Mouse (Mus musculus) right cerebral cortex, postnatal 4 days (tissue): ENCODE data around the gene Angptl4.
"Not testable (repeated sequence)": the region's sequence is repeated elsewhere in the genome, so short reads cannot be mapped to it uniquely, and the experiment has no call there.

Experiments used
- DNase-seq: peaks from one replicate; pipeline ENCODE4 v3.0.0-alpha.2; 2022

Angptl4 gene

GRCm38 (mm10) chr17:33781124-33781977, at the start of gene Angptl4:
Angptl4 (minus strand) TSS chr17:33781830.
- peak; percentile 33 for DNase-seq

DNA sequence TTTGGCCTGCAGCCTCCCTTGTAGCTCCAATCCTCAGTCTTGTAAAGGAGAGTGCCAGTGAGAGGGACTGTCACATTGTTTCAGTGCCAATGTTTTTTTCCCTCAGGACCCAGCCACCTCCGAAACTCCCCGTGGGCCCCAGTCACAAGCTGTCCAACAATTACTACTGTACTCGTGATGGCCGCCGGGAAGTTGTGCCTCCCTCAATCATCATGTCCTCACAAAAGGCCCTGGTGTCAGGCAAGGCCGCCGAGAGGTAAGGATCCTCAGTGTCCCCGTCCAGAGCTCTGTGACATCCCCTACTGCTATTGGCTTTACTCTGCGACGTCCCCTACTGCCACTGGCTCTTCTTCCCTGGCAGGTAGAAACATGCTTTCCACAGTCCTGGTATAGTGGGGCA, 47.9 kb upstream of the Angptl4 start:
- DNase-seq, result no peak

- no peak for DNase-seq
These were observed 47.3 kb upstream of the Angptl4 start for GRCm38 (mm10) chr17:33828892-33829291.

GRCm38 (mm10) chr17:33826850-33827249, 45.2 kb upstream of the Angptl4 start:
- peak; percentile 68 for DNase-seq

GRCm38 (mm10) chr17:33825462-33825861, 43.8 kb upstream of the Angptl4 start:
- no peak for DNase-seq

GRCm38 (mm10) chr17:33824997-33825330, 43.3 kb upstream of the Angptl4 start:
- DNase-seq, result not testable (repeated sequence)

DNA sequence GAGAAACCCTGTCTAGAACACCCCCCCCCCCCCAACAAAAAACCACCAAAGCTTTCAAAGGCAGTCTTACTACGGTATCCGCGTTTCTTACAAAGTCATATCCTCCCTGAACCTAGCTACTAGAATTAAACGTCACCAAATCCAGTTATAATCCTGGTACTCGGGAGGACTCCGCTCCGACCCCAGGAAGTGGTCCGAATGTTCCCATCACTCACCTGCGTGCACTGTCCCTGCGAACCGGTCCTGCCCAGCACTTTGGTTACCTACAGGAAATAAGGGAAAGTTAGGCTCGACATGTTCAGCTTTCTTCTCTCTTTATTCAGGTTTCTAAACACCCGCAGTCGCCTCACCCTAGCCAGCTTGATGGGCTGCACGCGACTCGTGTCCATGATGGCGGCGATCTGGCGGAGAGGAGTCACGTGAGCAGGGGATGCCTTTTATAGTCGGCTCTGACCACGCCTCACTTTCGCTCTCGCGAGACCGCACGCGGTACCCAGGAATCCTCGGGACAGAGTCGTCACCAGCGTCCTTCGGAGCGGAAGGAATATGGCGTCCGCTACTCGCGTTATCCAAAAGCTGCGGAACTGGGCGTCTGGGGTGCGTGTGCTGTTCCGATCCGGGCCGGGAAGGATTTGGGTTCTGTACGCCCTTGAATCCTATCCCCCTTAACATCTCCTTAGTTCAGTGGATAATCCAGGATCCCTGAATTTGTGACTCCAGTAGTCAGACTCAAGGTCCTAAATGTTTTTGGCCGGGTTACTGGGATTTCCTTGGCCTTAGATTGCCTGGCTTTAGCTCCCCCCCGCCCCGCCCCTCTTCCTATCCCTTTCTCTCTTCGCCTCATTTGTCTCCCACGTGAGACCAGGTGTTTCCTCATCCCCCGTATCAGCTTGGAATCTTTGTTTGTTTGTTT, 42.7 kb upstream of the Angptl4 start, which contains the start of the genes Rps28 and Ndufa7:
TSS of gene Rps28 (minus strand) at position 479 of the 913 bp plus-strand sequence.
TSS of gene Ndufa7 (plus strand) at position 489 of the 913 bp plus-strand sequence.
- DNase-seq, result peak; percentile 93

GRCm38 (mm10) chr17:33823171-33823570, 41.5 kb upstream of the Angptl4 start:
- DNase-seq, result not testable (repeated sequence)

DNA sequence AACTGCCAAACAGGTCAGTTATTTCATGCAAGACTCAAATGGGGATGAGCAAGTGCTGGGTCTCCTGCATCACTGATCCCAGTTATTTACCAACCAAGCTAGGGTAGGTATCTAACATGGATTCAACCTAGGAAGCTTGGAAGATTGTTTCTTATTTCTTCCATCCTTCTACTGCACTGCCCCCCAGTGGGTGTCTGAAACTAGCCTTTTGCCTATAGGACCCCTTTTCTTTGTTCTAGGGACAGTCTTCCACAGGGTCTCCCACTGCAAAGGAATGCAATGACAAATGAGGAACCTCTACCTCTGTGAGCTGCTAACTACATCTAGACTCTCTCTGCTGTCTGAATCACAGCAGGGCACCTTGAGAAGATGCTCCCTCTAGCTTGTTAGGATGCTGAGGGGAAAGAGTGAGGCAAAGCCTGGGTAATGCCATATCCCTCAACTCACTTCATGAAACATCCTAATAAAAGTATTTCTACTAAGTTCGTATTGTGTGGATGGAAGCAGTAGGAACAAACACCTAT, 40.9 kb upstream of the Angptl4 start:
- no peak for DNase-seq

DNA sequence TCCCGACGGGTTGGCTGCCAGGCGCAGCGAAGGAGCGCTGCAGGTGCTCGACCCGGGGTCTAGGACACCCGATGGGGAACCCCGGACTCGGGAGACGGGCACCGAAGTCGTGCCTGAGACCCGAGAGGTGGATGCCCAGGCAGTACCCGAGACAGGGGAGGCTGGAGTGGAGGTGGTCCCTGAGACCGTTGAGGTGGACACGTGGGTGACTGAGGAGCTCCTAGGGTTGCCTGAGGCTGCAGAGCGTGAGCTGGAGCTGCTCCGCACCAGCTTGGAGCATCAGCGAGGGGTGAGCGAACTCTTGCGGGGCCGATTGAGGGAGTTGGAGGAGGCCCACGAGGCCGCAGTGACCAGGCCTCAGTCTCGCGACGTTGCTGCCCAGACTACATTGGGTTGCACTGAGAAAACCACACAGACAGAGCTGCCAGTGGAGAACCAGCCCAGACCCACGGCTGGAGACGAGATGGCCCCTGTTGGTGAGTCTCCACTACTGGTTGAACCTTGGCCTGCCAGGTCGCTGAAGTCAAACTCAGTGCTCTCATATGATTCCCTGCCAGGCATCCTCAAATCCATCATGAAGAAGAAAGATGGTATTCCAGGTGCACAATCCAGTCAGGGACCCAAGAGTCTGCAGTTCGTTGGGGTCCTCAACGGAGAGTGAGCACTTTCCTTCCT, 36.5 kb upstream of the Angptl4 start:
- no peak for DNase-seq

DNA sequence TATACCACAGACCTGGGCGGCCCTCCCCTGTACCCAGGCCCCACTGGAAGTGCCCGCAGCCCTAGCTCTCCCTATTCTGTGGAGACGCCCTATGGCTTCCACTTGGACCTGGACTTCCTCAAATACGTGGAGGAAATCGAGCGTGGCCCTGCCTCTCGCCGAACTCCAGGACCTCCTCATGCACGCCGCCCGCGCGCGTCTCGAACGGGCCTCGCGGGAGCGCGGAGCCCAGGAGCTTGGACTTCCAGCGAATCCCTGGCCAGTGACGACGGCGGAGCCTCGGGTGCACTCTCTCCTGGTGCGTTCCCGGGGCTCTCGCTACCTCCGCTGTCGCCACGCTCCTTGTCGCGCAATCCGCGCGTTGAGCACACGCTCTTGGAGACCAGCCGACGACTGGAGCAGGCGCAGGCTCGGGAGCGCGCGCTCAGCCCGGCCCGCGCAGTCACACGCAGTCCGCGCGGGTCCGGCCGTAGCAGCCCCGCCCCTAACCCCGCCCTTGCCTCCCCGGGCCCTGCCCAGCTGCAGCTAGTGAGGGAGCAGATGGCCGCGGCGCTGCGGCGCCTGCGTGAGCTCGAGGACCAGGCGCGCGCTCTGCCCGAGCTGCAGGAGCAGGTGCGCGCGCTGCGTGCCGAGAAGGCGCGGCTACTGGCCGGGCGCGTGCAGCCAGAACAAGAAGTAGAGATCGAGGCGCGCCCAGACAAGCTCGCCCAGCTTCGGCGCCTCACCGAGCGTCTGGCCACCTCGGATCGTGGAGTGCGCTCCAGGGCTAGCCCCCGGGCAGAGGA, 35.7 kb upstream of the Angptl4 start:
- peak; percentile 90 for DNase-seq

DNA sequence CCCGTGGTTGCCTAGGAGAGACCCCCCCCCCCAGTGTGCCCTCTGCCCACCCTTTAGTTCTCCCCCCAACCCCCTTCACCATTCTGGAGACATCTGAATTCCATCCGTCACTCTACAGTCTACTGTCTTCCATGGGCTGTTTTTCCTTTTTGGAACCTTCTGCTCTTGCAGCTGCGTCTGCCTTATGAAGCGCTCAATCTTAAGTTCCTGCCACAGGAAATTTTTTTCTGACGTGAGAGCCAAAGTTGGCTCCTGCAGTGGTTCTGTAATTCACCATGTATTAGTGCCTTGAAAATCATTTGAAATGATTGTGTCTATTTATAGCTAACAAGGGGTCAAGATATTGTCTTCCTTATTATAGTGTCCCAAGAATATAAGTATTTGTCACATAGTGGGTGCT, 35.0 kb upstream of the Angptl4 start:
- DNase-seq, result no peak

- no peak for DNase-seq
These were observed 33.8 kb upstream of the Angptl4 start for GRCm38 (mm10) chr17:33815399-33815798.

DNA sequence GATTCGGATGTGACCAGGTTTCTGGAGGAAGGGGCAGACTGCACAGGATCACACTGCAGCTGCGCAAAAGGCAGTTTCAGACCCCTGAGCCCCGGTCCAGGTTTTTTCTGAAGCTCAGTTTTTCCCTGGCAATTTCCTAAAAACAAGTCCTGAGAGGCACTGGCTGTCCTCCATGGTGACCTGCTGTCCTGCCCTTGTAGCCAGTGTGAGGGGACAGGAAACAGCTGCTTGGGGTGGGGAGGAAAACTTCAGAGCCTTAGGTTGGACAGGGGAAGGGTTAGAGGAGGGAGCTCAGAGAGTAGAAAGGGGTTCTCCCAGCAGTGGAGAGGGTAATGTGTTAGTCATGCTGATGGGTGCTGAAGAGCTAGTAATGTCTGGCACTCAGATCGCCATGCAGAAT, 31.4 kb upstream of the Angptl4 start:
- no peak for DNase-seq

- DNase-seq, result no peak
These were observed 30.8 kb upstream of the Angptl4 start for GRCm38 (mm10) chr17:33812475-33812874.

- no peak for DNase-seq
These were observed 29.5 kb upstream of the Angptl4 start for GRCm38 (mm10) chr17:33811142-33811516.

DNA sequence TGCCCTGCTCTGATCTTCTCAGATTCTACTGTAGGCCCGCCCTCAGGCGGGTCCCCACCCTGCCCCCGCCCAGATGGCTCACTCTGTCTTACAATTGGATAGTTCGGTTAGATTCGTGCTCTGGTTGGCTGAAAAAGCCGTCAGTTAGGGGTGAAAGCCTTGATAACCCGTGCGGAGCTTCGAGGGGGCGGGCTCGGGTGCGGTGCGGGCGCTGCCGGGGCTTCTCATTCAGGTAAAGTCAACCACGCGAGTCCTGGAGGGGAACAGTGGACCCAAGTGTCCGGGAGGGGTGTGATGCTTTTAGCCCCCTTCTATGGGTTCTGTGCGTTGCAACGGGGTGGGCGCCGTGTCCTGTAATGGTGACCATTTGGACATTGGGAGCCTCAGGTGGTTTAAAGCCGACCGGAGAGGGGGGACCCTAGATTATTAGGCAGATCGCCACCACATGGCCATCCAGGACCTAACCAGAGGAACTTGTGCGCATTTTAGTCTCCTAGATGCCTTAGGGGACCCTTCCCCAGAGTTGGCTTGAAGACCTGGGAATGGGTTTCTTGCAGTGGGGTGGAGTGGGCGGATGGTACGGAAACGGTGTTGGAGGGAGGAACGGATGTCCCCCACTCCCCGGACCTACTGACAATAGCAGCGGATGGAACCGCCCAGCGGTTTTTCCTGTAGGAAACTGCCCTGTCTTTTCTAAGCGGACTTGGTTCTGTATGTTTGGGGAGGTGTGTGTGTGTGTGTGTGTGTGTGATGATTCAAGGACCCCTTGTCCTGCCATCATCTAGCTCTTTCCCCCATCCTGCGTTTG, 28.9 kb upstream of the Angptl4 start, which contains the start of gene Kank3:
TSS of gene Kank3 (plus strand) at position 186 of the 808 bp plus-strand sequence.
- DNase-seq, result peak; percentile 96

- DNase-seq, result no peak
These were observed 26.6 kb upstream of the Angptl4 start for GRCm38 (mm10) chr17:33808192-33808591.

DNA sequence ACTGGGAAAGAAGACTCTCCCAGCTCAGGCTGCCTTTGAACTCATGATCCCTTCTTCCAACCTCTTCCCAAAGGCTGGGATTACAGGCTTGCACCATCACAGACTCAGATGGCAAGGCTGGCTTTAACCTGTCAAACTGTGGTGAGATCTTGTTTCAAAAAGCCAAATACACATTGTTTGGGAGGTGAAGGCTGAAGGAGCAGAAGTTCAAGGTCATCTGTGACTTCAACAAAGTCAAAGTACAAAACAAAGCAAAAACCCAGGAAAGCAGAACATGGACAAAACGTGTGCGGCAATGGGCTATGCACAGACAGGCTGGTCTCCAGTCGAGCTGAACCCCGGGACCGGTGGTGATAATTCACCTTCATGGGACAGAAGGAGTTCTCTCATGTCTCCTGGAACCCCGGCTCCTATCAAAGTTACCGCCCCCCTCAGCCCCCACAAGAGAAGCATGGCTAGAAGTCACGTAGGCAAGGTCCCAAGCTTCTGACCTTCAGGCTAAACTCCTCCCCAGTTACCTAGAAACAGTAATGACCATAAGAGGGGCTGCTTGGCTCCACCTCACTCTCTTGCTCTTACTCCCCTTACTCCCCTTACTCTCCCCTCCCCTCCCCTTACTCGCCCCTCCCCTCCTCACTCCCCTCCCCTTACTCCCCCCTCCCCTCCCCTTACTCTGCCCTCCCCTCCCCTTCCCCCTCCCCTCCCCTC, 25.7 kb upstream of the Angptl4 start:
- DNase-seq, result no peak

- no peak for DNase-seq
These were observed 23.1 kb upstream of the Angptl4 start for GRCm38 (mm10) chr17:33804745-33805144.
